Mouse (Mus musculus) thymus, adult 18-20 months (tissue): ENCODE measurements around the gene Gm19402.

ENCODE experiments used
- DNase-seq, 2 experiments: peaks; one replicate each; pipeline ENCODE4 v3.0.0; 2022; ENCODE audit warnings: mixed read lengths in 2 of 2

The Gm19402 gene

DNA sequence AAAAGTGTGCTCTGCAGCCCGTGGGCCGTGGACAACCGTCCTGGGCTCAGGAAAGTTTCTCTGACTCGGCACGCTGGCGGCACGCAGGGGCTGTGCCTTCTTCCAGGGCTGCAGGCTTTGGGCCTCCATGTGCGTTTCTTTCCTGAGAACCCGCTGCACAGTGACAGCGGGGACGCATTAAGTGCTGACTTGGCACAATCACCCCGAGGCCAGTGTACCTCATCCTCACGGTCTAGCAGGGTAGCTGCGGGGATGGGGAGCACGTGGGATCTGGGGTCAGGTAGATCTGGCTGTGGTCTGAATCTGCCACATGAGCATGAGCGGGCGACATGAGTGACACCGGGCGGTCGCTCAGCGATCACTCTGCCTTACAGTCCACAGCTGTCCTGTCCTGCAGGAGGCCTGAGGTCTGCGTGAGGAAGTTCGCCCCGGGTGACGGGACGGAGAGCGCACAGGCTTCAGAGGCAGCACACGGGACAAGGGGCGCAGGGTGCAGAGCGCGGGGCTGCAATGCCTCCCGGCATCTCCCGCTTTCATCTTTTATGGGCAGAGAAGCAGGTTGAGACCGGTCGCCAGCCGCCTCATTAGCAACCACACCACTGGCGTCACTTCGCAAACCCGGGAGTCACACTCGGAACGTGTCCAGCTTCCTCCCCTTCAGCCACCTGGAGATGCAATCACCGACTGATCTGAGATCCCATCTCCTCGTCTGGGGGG lies 26.4 kb downstream of the Gm19402 start:
- DNase-seq = no peak

DNA sequence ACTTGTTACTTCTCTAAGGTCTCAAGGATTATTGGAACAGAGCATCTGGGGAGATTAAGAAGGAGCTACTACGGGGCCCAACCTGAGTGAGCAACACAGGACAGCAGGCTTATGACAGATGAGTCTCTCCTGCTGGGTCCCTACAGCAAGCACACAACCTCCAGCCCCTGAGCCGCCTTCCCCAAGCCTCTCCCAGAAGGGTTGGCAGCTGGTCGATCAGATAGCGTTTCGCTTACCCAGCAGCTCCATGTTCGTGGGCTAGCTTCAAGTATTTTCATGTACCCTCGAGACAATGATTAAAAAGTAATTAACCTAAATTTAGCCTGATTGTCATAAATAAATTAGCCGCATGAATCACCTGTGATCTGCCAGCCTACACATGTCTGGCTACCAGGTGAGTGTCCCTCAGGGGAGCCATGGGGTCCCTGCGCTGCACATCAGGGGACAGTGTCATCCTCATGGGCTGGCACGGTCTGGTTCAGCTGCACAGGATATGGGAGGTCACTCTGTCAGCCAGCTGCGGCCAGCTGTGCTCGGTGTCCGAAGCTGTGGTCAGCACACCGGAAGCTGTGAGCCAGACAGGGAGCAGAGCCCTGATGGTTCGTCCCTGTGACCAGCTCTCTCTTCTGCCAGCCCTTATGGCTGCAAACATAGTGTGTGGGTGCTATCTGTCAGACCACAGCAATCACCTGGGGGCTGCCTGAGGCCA lies 32.1 kb downstream of the Gm19402 start:
- no peak for DNase-seq

DNA sequence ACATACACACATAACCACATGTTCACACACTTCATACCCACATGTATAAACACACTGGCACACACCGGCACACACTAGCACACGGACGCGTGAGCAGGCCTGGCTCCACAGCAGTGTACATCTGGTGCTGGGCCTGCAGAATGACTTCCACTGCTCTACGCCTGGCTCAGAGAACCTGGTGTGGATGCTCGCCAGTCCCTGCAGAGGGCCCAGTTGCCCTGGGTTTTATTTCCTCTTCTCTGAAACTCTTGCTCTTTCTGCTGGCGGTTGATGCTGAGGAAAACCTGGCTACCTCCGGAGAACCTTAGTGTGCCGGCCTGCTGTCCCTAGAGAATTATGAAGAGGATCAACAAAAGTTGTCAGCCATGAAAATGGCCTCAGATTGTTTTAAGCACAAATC lies 38.5 kb downstream of the Gm19402 start:
- no peak for DNase-seq

DNA sequence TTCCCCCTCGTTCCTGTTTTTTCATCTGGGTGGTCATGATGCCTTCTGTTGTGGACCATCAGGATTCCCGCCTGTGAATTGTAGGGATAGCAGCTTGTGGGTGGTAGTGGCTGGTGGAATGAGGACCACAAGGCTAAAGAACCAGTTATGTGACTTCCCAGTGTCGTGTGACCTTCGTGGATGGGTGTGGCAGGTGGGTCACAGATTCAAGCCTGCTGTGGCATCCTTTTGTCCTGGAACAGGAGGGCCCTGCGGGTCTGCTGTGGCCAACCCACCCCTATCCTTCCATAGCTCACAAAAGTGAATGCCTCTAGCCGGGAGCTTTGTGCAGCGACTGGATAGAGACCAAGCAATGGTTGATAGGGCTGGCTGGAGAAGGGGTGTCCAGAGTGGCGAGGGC lies 42.7 kb downstream of the Gm19402 start:
- DNase-seq = no peak

DNA sequence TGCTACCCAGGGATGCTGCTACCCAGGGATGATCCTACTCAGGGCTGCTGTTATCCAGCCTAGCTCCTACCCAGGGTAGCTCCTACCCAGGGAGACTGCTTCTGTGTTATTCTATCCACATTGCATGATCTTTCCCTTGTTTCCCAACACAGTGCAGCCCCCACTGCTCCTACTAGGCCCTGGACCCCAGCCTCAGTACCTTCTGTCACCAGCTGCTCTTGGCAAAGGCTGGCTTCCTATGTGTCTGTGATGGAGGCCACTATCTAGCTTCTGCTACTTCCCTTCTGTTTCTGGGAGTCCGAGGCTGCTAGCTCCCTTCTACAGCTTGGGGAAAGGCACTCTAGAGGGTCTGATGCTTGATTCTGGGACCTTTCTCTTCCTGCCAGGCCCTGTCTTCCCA lies 43.1 kb downstream of the Gm19402 start:
- DNase-seq = no peak

DNA sequence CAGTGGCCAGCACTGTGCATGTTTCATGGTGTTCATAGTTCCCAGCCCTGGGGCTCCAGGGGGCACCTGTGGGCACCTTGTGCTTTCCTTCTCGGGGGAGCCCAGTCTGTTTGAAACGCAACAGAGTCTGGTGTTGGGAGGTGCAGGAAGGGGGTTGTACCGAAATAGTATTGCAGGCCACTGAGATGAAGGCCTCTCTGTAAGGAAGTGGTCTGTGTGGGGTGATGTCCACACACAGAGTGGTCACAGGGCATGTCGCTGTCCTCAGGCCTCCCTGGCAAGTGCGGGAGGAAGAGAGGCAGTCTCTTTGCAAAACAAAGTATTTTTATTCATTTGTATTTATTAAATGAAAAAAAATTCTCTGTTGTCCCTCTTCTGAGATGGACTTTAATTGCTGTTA lies 45.0 kb downstream of the Gm19402 start:
- DNase-seq = no peak

DNA sequence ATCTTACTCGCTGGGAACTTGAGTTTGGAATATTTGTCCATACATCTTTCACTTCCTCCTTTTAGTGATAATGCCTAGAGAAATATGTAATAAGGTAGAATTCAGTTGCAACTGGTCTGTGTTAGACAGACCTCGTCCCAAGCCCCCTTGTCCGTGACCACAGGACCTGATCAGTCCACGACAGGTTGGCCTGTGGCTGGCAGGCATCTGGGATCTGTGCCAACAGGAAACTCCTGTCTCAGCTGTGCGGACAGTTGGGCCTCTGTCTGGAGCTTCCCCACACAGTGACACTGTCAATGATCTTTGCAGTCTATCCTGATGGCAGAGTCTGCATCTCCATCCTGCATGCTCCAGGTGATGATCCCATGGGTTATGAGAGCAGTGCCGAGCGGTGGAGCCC lies 47.4 kb downstream of the Gm19402 start:
- DNase-seq = no peak
